Mouse (Mus musculus) embryonic fibroblast, embryonic 13.5 days (primary cell): ENCODE measurements around the gene Rest.

Experiments
- CTCF ChIP-seq: IDR thresholded peaks from 2 replicates; pipeline ENCODE4 v1.5.1; 2011; ENCODE audit warnings: mild to moderate bottlenecking, control low read depth, low read length, moderate library complexity, borderline replicate concordance; ENCODE audit not compliant: insufficient read depth
- POLR2A ChIP-seq: IDR thresholded peaks from 2 replicates; pipeline ENCODE4 v1.6.1; 2011; ENCODE audit warnings: low read depth, mild to moderate bottlenecking, control low read depth, low read length, moderate library complexity

GRCm38 (mm10) chr5:77266066-77266885 is 985 bp downstream of the Rest start:
- TF ChIP-seq POLR2A: peak; percentile 5; the same call in 1 of the 2 replicates
- no peak for TF ChIP-seq CTCF
